Mouse (Mus musculus) lung, adult 2 months (tissue): Measurements from ENCODE around the gene Parp9. TPM values are rescaled to one million over a fixed set of nuclear protein-coding genes. Genes with fewer than 3 reads are reported as not detected.
"Not testable (repeated sequence)": the region's sequence is repeated elsewhere in the genome, so short reads cannot be mapped to it uniquely, and the experiment has no call there.

Experiments
- DNase-seq: peaks from one replicate; pipeline ENCODE4 v3.0.0; 2022
- H3K4me1 ChIP-seq: fragments of 200-500 bp; 2 replicates; pipeline ENCODE4 v1.6.1; 2011; ENCODE audit warnings: low read length; ENCODE audit not compliant: control insufficient read depth, insufficient read depth
- H3K4me3 ChIP-seq: fragments of 200-500 bp; replicated peaks from 2 replicates; pipeline ENCODE3; 2011; ENCODE audit warnings: low read depth, mild to moderate bottlenecking, control low read depth, low read length; ENCODE audit errors: extremely low read depth
- CTCF ChIP-seq: fragments of 200-500 bp; IDR thresholded peaks from 2 replicates; pipeline ENCODE4 v1.5.1; 2011; ENCODE audit warnings: mild to moderate bottlenecking, low read length, control low read depth; ENCODE audit not compliant: insufficient read depth
- POLR2A ChIP-seq: fragments of 200-500 bp; IDR thresholded peaks from 2 replicates; pipeline ENCODE4 v1.6.1; 2011; ENCODE audit warnings: low read depth, mild to moderate bottlenecking, control low read depth, low read length, borderline replicate concordance; ENCODE audit errors: extremely low read depth
- WGBS: fragments of 180-500 bp; shearing (Covaris S2); methylation state at CpG from one replicate; pipeline ENCODE4 v1.1.7; 2018; 5-methylcytosine and 5-hydroxymethylcytosine counted together
- polyA plus RNA-seq: library from polyadenylated mRNA; depleted of rRNA; stranded (reverse); fragments of >200 nt; gene quantifications from 2 replicates; pipeline ENCODE4 v1.2.3, GENCODE M21; 2012; rRNA removed

Gene Parp9
- polyA plus RNA-seq, 1 experiment: 8.2 TPM

GRCm38 (mm10) chr16:35992391-35992790 is 54.1 kb downstream of the Parp9 start:
- Histone ChIP-seq H3K4me1 (no peaks in the 10 kb centered on the region), H3K4me3 (no peak overlapping the region)
- 41% methylated on average over 1 of the region's 1 CpGs for WGBS
- DNase-seq: no peak
- no peak for TF ChIP-seq POLR2A
- TF ChIP-seq CTCF: no peak

GRCm38 (mm10) chr16:35993316-35993715 is 55.0 kb downstream of the Parp9 start:
- H3K4me3 ChIP-seq: no peak overlapping the region
- no peak for DNase-seq
- WGBS: 75% methylated on average over 3 of the region's 3 CpGs
- TF ChIP-seq POLR2A (no peak), CTCF (no peak)
- no peaks in the 10 kb centered on the region for H3K4me1 ChIP-seq

- 91% methylated on average over 4 of the region's 4 CpGs for WGBS
- DNase-seq, H3K4me1 ChIP-seq, H3K4me3 ChIP-seq: not testable (repeated sequence)
Observed at GRCm38 (mm10) chr16:35998852-35999251, 60.6 kb downstream of the Parp9 start.

- TF ChIP-seq POLR2A (no peak), CTCF (no peak)
- WGBS: 93% methylated on average over 3 of the region's 3 CpGs
- Histone ChIP-seq H3K4me3 (no peak overlapping the region), H3K4me1 (no peaks in the 10 kb centered on the region)
- DNase-seq: no peak
Observed at GRCm38 (mm10) chr16:36008396-36008795, 70.1 kb downstream of the Parp9 start.

GRCm38 (mm10) chr16:36016335-36016734 is 78.1 kb downstream of the Parp9 start:
- 100% methylated on average over 1 of the region's 1 CpGs for WGBS
- Histone ChIP-seq H3K4me3 (no peak overlapping the region), H3K4me1 (no peaks in the 10 kb centered on the region)
- no peak for TF ChIP-seq POLR2A
- TF ChIP-seq CTCF: no peak
- no peak for DNase-seq

Other genes starting within 250 kb of the Parp9 start
- gene Dirc2, start 169.1 kb upstream of the Parp9 start, polyA plus RNA-seq: 31.8 and 41.7 TPM in 2 replicates
- gene Hspbap1, start 168.1 kb upstream of the Parp9 start, polyA plus RNA-seq: 4.2 and 5.8 TPM in 2 replicates
- gene Parp14, start 66.9 kb upstream of the Parp9 start, polyA plus RNA-seq: 7.5 and 10.0 TPM in 2 replicates
- 5.9 and 7.8 TPM in 2 replicates for gene Dtx3l, start 681 bp downstream of the Parp9 start, polyA plus RNA-seq
- gene Kpna1, start 40.3 kb downstream of the Parp9 start, polyA plus RNA-seq: 4.2 and 7.4 TPM in 2 replicates
- 1.2 and 2.5 TPM in 2 replicates for gene Wdr5b, start 102.7 kb downstream of the Parp9 start, polyA plus RNA-seq
- 39.7 and 41.3 TPM in 2 replicates for gene Fam162a, start 133.1 kb downstream of the Parp9 start, polyA plus RNA-seq
- 3.6 and 6.8 TPM in 2 replicates for gene Ccdc58, start 133.2 kb downstream of the Parp9 start, polyA plus RNA-seq
- 1.5 TPM in 1 of 2 replicates, not detected in the other for gene Csta1, start 192.8 kb downstream of the Parp9 start, polyA plus RNA-seq
- 0.45 TPM in 1 of 2 replicates, not detected in the other for gene Stfa2l1, start 218.3 kb downstream of the Parp9 start, polyA plus RNA-seq
- gene Gm5483, start 245.7 kb downstream of the Parp9 start, polyA plus RNA-seq: not detected in 2 replicates